Mouse (Mus musculus) stomach, embryonic 16.5 days (tissue): Measurements from ENCODE around the gene Cd200r2. TPM values are rescaled to one million over a fixed set of nuclear protein-coding genes. Genes with fewer than 3 reads are reported as not detected.

ENCODE experiments used
- ATAC-seq: fragments of 200-750 bp; cut with Nextera tagmentation; 2 replicates; pipeline ENCODE4 v1.8.0; 2017; ENCODE audit warnings: moderate number of reproducible peaks, moderate TSS enrichment; ENCODE audit not compliant: insufficient read depth, low FRiP score
- H3K27ac ChIP-seq: fragments of 300-500 bp; sonication (generic); 2 replicates; pipeline ENCODE4 v1.5.1; 2014; ENCODE audit warnings: low read length
- H3K27me3 ChIP-seq: fragments of 300-500 bp; sonication (generic); 2 replicates; pipeline ENCODE4 v1.6.1; 2014; ENCODE audit warnings: low read length, control low read depth, mixed read lengths; ENCODE audit not compliant: control insufficient read depth, insufficient read depth
- H3K36me3 ChIP-seq: fragments of 300-500 bp; sonication (generic); 2 replicates; pipeline ENCODE4 v1.6.1; 2014; ENCODE audit warnings: low read length; ENCODE audit not compliant: control insufficient read depth, insufficient read depth
- H3K4me1 ChIP-seq: fragments of 300-500 bp; sonication (generic); 2 replicates; pipeline ENCODE4 v1.6.1; 2014; ENCODE audit warnings: low read length, control low read depth, mixed read lengths; ENCODE audit not compliant: control insufficient read depth, insufficient read depth
- H3K4me2 ChIP-seq: fragments of 300-500 bp; sonication (generic); 2 replicates; pipeline ENCODE4 v1.6.1; 2014; ENCODE audit warnings: low read depth, low read length, mixed read lengths
- H3K4me3 ChIP-seq: fragments of 300-500 bp; sonication (generic); replicated peaks from 2 replicates; pipeline ENCODE4 v1.5.1; 2014; ENCODE audit warnings: mild to moderate bottlenecking, low read length
- H3K9ac ChIP-seq: fragments of 300-500 bp; sonication (generic); 2 replicates; pipeline ENCODE4 v1.6.1; 2014; ENCODE audit warnings: low read length
- H3K9me3 ChIP-seq: fragments of 300-500 bp; sonication (generic); replicated peaks from 2 replicates; pipeline ENCODE4 v1.6.1; 2016; ENCODE audit warnings: low read length, control low read depth; ENCODE audit not compliant: control insufficient read depth
- WGBS: fragments of 180-500 bp; shearing (Covaris S2); extraction: QIAGEN DNeasy Blood & Tissue Kit; methylation state at CpG from one replicate; pipeline ENCODE4 v1.1.7; 2014; 5-methylcytosine and 5-hydroxymethylcytosine counted together
- polyA plus RNA-seq: library from polyadenylated mRNA; unstranded; fragments of >200 nt; fragmentation: Nextera tagmentation; extraction: Ambion mirVana; gene quantifications from 2 replicates; pipeline ENCODE4 v1.2.1, GENCODE M21; 2015

Gene Cd200r2
- polyA plus RNA-seq, 1 experiment from 2014 or later: 0.10 TPM

- WGBS: 59% methylated on average over 3 of the region's 3 CpGs
- H3K9me3 ChIP-seq: no peaks in the 10 kb centered on the region
- ATAC-seq: no peak
Measured at GRCm38 (mm10) chr16:44943468-44943867, 76.6 kb downstream of the Cd200r2 start, which contains the start of gene Cd200r3. TSS of gene Cd200r3 (plus strand) at chr16:44943678.

GRCm38 (mm10) chr16:44951360-44952114, 84.6 kb downstream of the Cd200r2 start:
- Histone ChIP-seq H3K4me3 (no peak overlapping the region), H3K27me3 (no peaks in the 10 kb centered on the region), H3K4me1 (no peaks in the 10 kb centered on the region), H3K36me3 (no peaks in the 10 kb centered on the region), H3K9ac (no peak overlapping the region), H3K27ac (no peak overlapping the region), H3K4me2 (no peak overlapping the region), H3K9me3 (no peaks in the 10 kb centered on the region)
- no peak for ATAC-seq
- 64% methylated on average over 4 of the region's 4 CpGs for WGBS

More at GRCm38 (mm10) chr16:44943468-44943867, 76.6 kb downstream of the Cd200r2 start, which contains the start of gene Cd200r3:
- Histone ChIP-seq H3K4me1 (no peaks in the 10 kb centered on the region), H3K4me3 (no peak within 1 kb of the TSS), H3K27me3 (no peaks in the 10 kb centered on the region), H3K4me2 (no peak within 1 kb of the TSS), H3K36me3 (no peaks in the 10 kb centered on the region), H3K27ac (no peak within 1 kb of the TSS), H3K9ac (no peak within 1 kb of the TSS)

GRCm38 (mm10) chr16:44962296-44962695, 95.4 kb downstream of the Cd200r2 start:
- no peaks in the 10 kb centered on the region for H3K9me3 ChIP-seq
- H3K9ac ChIP-seq: no peak overlapping the region
- H3K27ac ChIP-seq: no peak overlapping the region
- H3K4me3 ChIP-seq: no peak overlapping the region
- H3K4me1 ChIP-seq: no peaks in the 10 kb centered on the region
- H3K27me3 ChIP-seq: no peaks in the 10 kb centered on the region
- H3K4me2 ChIP-seq: no peak overlapping the region
- no peaks in the 10 kb centered on the region for H3K36me3 ChIP-seq
- 86% methylated on average over 2 of the region's 2 CpGs for WGBS
- no peak for ATAC-seq

GRCm38 (mm10) chr16:44962777-44963176, 95.9 kb downstream of the Cd200r2 start:
- no peak for ATAC-seq
- no peaks in the 10 kb centered on the region for H3K9me3 ChIP-seq
- 64% methylated on average over 2 of the region's 2 CpGs for WGBS

GRCm38 (mm10) chr16:44964526-44965374, 97.9 kb downstream of the Cd200r2 start:
- H3K4me1 ChIP-seq: no peaks in the 10 kb centered on the region
- H3K9ac ChIP-seq: no peak overlapping the region
- H3K27ac ChIP-seq: no peak overlapping the region
- H3K4me2 ChIP-seq: no peak overlapping the region
- WGBS: 82% methylated on average over 6 of the region's 6 CpGs
- H3K9me3 ChIP-seq: no peaks in the 10 kb centered on the region
- no peaks in the 10 kb centered on the region for H3K36me3 ChIP-seq
- H3K27me3 ChIP-seq: no peaks in the 10 kb centered on the region
- H3K4me3 ChIP-seq: no peak overlapping the region
- ATAC-seq: no peak

More at GRCm38 (mm10) chr16:44962777-44963176, 95.9 kb downstream of the Cd200r2 start:
- Histone ChIP-seq H3K4me2 (no peak overlapping the region), H3K4me1 (no peaks in the 10 kb centered on the region), H3K27me3 (no peaks in the 10 kb centered on the region), H3K27ac (no peak overlapping the region), H3K9ac (no peak overlapping the region), H3K36me3 (no peaks in the 10 kb centered on the region), H3K4me3 (no peak overlapping the region)

- WGBS: 81% methylated on average over 8 of the region's 8 CpGs
- H3K27ac ChIP-seq: no peak overlapping the region
- no peaks in the 10 kb centered on the region for H3K4me1 ChIP-seq
- ATAC-seq: no peak
- H3K4me2 ChIP-seq: no peak overlapping the region
- no peaks in the 10 kb centered on the region for H3K9me3 ChIP-seq
- no peaks in the 10 kb centered on the region for H3K27me3 ChIP-seq
- H3K9ac ChIP-seq: no peak overlapping the region
- H3K36me3 ChIP-seq: no peaks in the 10 kb centered on the region
- no peak overlapping the region for H3K4me3 ChIP-seq
Measured at GRCm38 (mm10) chr16:44965428-44965827, 98.5 kb downstream of the Cd200r2 start.

Other genes starting within 250 kb of the Cd200r2 start
- gene Nepro, start 142.8 kb upstream of the Cd200r2 start, polyA plus RNA-seq: 7.2 and 7.6 TPM in 2 replicates
- gene Gtpbp8, start 120.7 kb upstream of the Cd200r2 start, polyA plus RNA-seq: 25.1 and 26.3 TPM in 2 replicates
- gene Cd200r1, start 101.4 kb upstream of the Cd200r2 start, polyA plus RNA-seq: 1.1 and 1.7 TPM in 2 replicates
- gene Cd200r4, start 55.4 kb upstream of the Cd200r2 start, polyA plus RNA-seq: 0.26 and 0.37 TPM in 2 replicates
- 0.71 and 1.3 TPM in 2 replicates for gene Cd200r3, start 76.6 kb downstream of the Cd200r2 start, polyA plus RNA-seq
- gene Ccdc80, start 226.3 kb downstream of the Cd200r2 start, polyA plus RNA-seq: 104 and 105 TPM in 2 replicates